Mouse (Mus musculus) testis, adult 2 months (tissue): ENCODE measurements at regions not wholly inside any gene's neighbourhood (a gene's known extent, or its start where the extent isn't known, plus 50 kb on each side); places are given as distances from the start of the nearest gene placed in this dataset.

Experiments used
- CTCF ChIP-seq: fragments of 200-500 bp; IDR thresholded peaks from 2 replicates; pipeline ENCODE4 v1.5.1; 2012; ENCODE audit warnings: low read depth, mild to moderate bottlenecking, inconsistent platforms, low read length, moderate library complexity; ENCODE audit not compliant: control insufficient read depth, insufficient read depth, insufficient replicate concordance
- POLR2A ChIP-seq: fragments of 200-500 bp; IDR thresholded peaks from 2 replicates; pipeline ENCODE4 v1.6.1; 2012; ENCODE audit warnings: low read depth, mild to moderate bottlenecking, inconsistent platforms, low read length, moderate library complexity; ENCODE audit not compliant: control insufficient read depth

GRCm38 (mm10) chr10:17011876-17012275 is 711.1 kb upstream of the Cited2 start:
- no peak for TF ChIP-seq POLR2A
- TF ChIP-seq CTCF = no peak
